Mouse (Mus musculus): ENCODE results near the gene Tbx10.

- TF ChIP-seq CHD2 (IDR thresholded peaks at IDR 0.05; ENCODE audit: low read depth, low read length) (no peak), MAFK (IDR thresholded peaks at IDR 0.05; ENCODE audit: insufficient read depth, low read depth, low read length) (no peak)
These were observed 20.5 kb downstream of the Tbx10 start for GRCm38 (mm10) chr19:4013066-4013465.
